Mouse (Mus musculus): ENCODE measurements around the gene Smarcc1. TPM values are rescaled to one million over a fixed set of nuclear protein-coding genes. Genes with fewer than 3 reads are reported as not detected.
"Not testable (repeated sequence)": the region's sequence is repeated elsewhere in the genome, so short reads cannot be mapped to it uniquely, and the experiment has no call there.

The Smarcc1 gene
- 10 to 100 TPM; 46.1 to 58.3 TPM for total RNA-seq (2021)
- 20.8 and 26.4 TPM in 2 replicates for polyA plus RNA-seq (2012; rRNA removed)
- long read RNA-seq, full-length matches to known transcripts = 7 of 10 reads
- long read RNA-seq, partial matches to known transcripts = 1 of 10 reads
- long read RNA-seq, other reads (novel, unspliced or antisense) = 2 of 10 reads

DNA sequence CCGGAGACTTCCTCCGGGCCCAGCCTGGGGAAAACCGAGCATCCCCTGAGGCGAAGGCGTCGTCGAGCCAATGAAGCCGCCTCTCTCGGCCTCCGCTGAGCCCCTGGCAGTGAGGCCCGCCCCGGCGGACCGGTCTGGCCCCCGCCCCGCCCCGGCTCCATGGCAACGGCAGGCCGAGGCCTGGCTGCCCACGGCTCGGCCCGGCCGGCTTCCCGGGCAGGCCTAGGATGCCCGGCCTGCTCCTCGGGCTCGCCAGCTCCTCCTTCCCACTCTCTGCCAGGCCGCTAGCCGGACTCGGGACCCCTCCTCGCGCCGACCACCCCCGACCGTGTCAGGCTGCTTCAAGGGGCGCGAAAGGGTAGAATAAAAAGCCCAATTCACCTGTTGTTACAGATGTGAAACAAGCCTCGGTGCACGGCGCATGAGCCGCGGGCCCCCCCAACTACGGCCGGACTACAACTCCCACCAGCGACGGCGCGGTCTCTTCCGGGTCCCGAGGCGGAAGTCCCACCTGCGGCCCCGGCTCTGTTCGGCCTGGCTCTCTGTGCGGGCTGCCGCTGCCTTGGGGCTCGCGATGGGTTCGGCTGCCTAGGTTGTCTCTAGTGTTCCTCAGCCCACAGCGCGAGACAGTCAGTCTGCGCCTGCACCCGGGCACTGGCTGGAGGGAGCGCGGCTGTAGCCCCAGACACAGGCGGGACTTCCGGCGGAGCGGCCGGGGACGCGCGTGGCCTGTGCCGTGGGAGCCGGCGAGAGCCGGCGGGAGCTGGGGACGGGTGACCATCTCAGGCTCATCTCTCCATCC is at the start of gene Smarcc1:
Gene Smarcc1, plus strand, starts transcription at position 732 of the 802 bp plus-strand sequence.
- peak; percentile 95 for DNase-seq

DNA sequence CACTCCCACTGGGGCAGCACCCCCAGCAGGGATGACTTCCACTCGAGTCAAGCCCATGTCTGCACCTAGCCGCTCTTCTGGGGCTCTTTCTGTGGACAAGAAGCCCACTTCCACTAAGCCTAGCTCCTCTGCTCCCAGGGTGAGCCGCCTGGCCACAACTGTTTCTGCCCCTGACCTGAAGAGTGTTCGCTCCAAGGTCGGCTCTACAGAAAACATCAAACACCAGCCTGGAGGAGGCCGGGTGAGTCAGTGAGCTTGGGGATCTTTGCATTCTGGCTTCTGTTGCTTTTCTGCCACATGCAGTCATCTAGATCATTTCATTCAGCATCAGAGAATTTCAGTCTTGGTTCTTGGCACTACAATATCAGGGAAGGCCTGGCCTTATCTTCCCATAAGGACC is 48.8 kb upstream of the Smarcc1 start:
- DNase-seq = peak; percentile 83

DNA sequence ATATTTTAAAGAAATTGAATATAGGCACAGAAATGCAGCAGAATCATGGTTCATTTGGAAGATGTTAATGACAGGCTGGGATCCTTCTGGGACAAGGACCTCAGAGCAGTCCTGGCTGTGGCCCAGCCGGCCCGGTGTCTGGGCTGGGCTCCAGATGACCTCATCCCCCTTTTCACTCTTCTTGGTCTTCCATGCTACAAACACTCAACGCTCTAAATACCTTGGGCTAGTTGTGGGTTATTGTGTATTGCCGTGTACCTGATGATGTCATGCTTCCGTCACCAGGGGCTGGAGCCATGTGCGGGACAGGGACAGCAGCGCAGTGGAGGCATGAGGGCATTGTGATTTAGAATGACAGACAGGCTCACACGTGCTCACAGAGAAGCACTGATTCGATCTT is 47.1 kb upstream of the Smarcc1 start:
- peak; percentile 92 for DNase-seq

DNA sequence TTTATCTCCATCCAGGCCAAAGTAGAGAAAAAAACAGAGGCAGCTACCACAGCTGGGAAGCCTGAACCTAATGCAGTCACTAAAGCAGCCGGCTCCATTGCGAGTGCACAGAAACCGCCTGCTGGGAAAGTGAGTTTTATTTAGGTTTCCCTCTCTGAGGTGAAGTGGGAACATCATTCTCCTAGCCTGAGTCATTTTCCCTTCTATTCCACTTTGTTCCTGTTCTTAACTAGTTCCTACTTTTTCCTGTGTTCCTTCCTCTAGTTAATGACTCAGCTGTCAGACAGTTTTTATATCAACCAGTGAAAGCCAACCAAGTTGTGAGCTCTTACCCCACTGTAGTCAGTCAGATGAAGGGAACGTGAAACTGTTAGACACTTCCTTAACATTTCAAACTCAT is 46.5 kb upstream of the Smarcc1 start:
- DNase-seq = no peak

DNA sequence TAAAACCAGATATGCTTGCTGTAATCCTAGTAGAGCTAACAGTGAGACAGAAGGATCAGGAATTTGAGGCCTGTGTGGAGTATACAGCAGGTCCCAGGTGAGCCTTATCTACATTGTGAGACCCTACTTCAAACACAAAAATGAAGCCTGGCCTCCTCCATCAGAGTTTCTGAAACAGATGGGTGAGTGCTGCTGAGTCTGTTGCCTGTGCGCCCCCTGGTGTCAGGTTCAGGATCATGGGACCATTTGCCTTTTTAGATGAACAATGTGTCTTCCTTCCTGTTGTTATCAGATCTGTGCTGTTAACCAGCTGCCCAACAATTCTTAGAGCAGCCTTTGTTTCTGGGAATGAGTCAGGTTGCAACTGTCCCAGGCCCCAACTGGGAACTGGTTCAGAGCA is 45.7 kb upstream of the Smarcc1 start:
- peak; percentile 76 for DNase-seq

DNA sequence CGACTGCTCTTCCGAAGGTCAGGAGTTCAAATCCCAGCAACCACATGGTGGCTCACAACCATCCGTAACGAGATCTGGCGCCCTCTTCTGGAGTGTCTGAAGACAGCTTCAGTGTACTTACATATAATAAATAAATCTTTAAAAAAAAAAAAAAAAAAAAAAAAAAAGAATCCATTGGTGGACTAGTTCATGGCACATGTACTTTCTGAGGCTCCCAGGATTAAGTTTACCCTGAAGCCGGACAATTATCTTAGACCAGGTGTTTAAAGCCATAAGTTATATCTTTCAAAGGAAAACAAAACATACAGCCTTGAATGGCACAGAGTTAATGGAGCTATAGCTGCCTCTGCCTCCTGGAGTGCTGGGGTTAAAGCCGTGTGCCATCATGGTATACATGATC is 41.0 kb upstream of the Smarcc1 start:
- not testable (repeated sequence) for DNase-seq

DNA sequence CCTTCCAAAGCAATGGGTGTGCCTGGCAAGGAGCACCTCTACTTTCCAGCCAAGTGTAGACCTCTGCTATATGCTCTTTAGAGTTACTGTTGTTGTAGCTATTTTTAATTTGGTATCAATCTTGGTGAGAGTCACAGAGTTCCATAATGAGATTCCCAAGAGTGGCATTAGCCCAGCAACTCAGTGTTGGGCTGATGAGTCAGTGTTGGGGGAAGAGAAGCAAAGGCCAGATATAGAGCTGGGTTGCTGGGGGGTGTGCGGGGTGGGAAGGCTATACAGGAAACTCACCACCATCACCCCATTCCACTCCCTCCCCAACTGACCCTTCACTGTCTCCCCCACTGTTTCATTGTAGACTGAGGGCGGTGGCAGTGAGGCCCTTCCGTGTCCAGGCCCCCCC is 36.4 kb upstream of the Smarcc1 start:
- no peak for DNase-seq

DNA sequence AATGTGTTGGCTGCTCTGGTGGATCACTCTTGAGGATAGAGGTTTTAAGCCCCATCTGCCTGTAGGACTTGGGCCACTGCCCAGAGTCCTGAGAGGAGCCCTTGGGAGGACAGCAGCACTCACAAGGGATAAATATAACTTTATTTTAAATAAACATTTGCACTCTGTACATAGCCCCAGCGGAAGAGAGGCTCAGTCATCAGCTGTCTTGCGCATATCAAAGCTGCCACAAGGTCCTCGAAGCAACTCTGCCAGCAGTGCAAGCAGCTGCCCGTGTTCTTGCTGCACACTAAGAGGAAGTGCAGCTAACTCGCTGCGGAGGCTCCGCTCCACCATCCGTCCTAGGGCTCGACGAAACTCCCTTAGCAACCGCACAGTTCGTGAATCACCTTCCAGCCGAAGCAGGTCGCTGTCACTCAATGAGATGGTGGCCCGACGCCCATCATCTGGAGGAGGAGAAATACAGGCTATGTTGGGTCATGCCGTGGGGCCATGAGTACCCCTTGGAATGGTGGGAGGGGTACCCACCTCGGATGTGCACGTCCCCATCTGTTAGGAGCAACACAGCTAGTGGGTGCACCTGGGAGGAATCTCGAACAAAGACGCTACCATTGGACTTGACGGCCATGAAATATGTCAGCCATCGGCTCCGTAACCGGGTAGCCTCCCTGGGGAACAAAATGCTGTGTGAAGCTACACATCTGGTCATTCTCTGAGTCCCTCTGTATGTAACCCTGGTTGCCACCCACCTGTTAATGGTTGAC is 33.1 kb upstream of the Smarcc1 start:
- DNase-seq = no peak

DNA sequence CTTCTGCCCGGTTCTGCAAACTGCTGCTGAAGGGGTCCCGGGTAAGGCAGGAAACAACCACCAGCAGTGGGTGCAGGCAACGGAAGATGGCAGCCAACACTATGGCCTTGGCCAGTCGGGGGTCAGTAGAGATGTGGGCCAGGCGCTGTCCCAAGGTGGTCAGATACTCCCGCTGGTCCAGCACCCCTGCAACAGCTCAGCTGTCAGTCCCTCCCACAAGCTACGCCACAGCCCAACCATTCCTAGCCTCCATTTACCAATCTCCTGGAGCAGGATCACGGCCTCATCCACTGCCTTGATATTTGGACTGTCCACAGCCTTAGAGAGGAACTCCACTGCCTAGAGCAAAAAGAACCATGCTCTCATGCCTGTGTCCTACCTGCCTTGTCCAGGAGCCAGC is 31.8 kb upstream of the Smarcc1 start:
- no peak for DNase-seq

DNA sequence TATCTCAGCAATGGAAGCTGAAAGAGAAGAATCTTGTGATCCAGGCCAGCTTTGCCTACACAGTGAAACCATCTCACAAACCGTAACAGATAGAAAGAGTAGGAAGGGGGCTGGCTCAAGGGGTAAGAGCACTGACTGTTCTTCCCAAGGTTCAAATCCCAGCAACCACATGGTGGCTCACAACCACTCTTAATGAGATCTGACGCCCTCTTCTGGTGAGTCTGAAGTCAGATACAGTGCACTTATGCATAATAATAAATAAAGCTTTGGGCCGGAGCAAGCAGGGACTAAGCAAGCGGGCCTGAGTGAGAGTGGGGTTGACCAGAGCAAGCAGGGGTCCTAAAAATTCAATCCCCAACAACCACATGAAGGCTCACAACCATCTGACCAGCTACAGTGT is 24.2 kb upstream of the Smarcc1 start:
- no peak for DNase-seq

DNA sequence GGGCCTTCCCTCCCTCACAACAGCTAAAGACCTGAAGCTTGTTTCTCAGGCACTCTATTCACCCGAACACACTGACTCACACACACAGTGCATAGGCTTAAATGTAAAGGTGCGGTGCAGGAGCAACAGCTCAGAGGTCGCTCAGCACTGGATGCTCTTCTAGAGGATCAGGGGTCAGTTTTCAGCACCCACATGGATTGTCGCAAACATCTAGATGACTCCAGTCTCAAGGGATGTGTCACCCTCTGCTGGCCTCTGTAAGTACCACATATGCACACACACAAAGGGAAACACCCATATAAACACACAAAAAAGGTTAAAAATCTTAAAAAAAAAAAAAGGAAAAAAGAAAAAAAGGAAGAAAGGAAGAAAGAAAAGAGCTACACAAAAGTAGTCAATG is 22.7 kb upstream of the Smarcc1 start:
- DNase-seq = no peak

DNA sequence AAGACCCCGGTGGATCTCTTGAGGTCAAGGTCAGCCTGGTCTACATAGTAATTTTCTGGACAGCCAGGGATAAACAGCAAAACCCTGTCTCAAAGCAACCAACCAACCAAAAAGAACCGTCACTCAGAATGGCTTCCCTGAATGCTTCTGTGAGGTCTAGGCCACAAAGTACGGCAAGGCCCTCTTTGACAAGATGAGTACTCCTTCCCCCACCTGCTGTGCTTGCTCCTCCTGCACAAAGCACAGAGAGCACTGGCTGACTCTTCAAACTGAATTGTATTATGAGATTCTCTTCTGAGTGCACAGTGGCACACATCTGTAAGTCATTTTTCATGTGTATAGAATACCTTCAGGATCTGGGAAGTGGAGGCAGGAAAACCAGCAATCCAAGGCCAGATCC is 19.7 kb upstream of the Smarcc1 start:
- no peak for DNase-seq

DNA sequence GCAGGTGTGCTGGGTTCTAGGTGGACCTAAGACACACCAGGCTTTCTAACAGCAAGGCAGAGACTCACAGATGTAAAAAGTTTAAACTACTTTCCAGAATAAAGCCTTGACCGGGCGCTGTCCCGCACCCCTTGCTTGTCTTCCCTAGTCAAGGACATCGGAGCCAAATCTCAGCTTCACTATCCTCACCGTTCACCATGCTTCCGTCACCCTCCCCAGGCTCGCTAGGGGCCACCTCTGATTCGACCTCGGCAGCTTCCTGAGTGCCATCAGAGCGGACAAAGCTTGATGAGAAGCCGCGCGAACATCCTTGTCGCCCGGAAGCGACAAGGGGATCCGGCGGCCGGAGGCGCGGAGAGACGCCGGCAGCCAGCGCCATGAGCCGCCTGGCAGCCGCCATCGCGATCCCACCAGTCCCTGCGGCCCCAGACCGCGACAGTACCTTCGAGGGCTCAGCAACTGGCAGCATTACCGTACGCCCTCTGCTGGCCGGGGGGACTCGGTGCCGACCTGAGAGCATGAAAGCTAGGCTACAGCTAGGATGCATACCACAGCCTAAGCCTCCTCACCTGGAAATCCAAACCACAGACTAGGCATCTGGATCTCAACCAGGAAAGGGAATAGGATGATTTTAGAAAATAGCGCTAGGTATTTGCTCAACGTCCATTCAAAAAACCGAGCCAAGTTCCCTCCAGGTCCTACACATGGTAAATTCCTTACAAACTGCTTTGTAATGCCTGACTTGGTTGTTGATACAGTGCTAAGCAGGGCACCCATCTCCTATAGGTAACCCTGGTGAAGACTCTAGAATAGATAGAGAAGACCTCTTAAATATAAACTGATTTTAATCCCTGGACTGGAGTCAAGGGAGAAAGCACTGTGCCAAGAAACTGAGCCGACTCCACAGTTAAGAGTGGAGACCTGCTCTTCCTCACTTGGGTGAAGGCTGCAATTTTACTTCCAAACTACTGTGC is 16.6 kb upstream of the Smarcc1 start:
- DNase-seq = peak; percentile 94

DNA sequence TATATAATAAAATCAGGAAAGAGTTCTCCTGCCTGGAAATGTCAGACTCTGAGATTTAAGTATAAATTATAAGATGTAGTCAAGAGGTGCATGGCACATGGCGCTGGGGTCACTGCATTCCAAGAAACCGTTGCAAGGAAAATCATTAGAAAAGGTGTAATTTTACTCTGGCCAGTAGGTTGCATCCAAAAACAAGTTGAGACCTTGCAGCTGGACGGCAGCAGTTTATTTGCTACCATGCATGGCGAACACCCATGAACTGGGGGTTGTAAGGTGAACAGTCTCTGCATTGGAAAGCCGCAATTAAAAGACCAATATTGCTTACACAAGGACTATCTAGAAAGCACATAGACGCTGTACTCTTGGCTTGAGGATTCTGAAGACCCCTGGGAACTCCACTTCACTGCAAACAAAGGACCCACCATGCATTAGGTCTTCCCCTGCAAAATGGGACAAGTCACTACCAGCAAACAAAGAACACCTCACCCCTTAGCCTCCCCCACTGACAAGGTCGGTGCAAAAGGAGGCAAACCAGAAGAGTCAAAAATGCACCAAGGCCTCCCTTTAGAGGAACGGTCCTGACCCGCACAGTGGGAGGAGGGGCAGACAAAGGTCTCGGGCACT is 1.0 kb upstream of the Smarcc1 start:
- DNase-seq = no peak

DNA sequence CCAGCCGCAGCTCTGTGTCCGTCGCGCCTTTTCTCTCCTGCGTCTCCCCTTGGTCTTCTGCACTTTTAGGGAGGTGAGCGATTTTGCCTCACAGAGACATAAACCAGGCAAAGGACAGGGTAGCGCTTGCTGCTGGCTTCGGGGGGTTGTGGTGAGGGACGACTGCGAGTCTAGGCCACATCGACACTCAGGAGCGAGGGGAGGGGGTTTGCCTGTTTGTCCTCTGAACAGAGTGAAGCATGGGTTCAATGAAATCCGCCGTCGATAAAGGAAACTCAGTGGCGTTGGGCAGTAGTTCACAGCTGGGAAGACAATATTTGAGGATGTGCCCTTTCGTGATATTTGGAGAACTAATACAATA is 251 bp downstream of the Smarcc1 start, which contains the start of gene Dhx30:
Gene Dhx30, minus strand, starts transcription at position 52 of the 361 bp plus-strand sequence.
- DNase-seq = no peak

DNA sequence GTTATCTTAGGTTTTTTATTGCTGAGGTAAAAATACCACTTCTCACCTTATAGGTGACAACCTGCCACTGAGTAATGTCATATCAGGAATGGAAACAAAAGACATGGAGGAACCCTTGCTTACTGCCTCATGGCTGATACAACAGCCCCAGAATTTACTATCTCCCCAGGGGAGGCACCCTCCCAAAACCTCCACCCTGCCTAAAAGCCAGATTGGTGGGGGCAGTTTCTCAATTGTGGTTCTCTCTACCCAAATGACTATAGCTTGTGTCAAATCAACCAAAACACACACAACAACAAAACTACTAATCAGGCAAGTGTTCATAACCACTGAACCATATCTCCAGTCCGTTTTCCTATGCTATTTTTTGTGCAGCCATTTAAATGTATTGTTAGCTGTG is 741 bp downstream of the Smarcc1 start:
- DNase-seq = no peak

DNA sequence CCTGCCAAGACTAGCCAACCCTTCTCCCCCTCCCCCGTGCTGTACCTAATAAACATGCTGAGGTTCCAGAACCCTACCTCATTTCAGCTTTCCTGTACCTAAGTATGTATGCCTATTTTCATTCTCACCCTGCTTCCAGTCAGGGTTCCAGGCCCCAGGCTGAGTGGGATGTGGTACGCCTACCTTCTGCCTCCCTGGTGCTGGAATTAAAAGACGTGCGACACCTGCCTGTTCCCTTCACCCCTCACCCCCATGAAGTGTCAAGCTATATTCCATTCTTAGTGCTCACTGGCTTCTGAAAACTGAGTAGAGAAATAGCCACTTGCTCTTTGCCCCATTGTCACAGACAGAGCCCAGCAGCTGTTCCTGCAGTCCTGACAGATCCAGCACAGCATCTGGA is 3.9 kb downstream of the Smarcc1 start:
- DNase-seq = no peak

DNA sequence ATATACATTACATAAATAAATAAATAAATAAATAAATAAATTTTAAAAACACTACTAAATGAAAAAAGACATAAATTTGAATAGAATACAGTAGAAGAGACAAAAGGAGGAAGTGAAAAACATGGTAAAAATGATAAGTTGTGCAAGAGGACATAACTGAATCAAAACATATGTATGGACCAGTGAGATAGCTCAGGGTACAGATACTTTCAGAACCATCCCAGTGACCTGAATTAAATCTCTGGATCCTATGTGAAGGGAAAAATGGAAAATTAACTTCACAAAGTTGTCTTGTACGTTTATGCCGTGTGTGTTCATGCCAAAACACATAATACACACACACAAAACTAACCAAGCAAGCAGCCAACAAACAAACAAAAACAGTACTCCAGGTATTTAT is 5.8 kb downstream of the Smarcc1 start:
- no peak for DNase-seq

DNA sequence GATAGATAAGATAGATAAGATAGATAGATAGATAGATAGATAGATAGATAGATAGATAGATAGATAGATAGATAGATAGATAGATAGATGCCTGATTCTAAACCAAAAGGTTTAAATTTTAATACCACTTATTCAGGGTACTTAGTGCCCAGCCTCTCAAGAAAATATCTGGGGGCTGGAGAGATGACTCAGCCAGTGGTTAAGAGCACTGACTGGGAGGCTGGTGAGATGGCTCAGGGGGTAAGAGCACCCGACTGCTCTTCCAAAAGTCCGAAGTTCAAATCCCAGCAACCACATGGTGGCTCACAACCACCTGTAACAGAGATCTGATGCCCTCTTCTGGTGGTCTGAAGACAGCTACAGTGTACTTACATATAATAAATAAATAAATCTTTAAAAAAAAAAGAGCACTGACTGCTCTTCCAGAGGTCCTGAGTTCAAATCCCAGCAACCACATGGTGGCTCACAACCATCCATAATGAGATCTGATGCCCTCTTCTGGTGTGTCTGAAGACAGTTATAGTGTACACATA is 6.6 kb downstream of the Smarcc1 start:
- not testable (repeated sequence) for DNase-seq

DNA sequence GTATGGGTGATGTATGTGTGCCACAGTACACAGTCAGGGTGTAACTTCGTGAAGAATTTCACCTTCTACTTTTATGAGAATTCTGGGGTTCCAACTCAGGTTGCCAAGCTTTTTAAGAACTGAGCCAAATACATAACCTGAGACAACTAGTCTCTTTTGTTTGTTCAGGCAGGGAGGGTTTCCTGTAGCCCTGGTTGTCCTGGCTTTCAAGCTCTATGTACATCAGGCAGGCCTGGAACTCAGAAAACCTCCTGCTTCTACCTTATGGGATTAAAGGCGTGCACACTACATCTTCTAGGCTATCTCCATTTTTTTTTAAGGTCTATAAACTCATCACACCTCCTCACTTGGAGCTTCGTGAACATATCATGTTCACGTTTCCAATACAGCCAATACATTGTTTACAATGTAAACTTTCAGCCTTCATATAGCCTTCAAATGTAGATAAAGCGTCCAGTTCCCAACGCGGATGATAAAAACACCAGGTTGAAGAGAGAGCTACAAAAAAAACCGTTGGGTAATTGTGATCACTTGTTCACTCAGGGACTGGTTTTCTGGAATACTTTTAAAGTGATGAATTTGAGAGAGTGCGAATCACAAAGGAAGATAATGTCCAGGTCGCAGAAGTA is 13.5 kb downstream of the Smarcc1 start:
- DNase-seq = no peak

Measured in adrenal gland, adult 2 months (tissue).